Comparison of ENCODE assay signal across 9 mouse cellular contexts in genomic region chr3:120473645-120474038, GRCm38 (mm10).
DNase-seq lines count a peak whose midpoint lies in the region; ATAC-seq lines count a peak whose summit lies in the region.
"Had no signal": no experiment of that assay in that cellular context is flagged by ENCODE, and none has a peak within 500 bp of the region (broad histone marks: within the 10 kb centered on the region; RNA-seq: fewer than 3 reads in every experiment).

No protein-coding gene starts in this region.

- ATAC-seq in kidney, embryonic 14.5 days (ENCODE audit: low FRiP score, low TSS enrichment): peak; percentile 73; the same call in 1 of the 2 replicates
- ATAC-seq in intestine, embryonic 16.5 days: peak; percentile 83

- H3K4me2 ChIP-seq in kidney, embryonic 14.5 days (replicated peaks; ENCODE audit: low read depth, low read length): no peak overlapping the region
- H3K4me2 ChIP-seq in intestine, embryonic 16.5 days (ENCODE audit: low read depth, low read length): no peak overlapping the region
- H3K4me2 ChIP-seq: liver, embryonic 15.5 days had no signal

- no peaks in the 10 kb centered on the region for H3K36me3 ChIP-seq in kidney, embryonic 14.5 days (ENCODE audit: control insufficient read depth, insufficient read depth, low read length)
- H3K36me3 ChIP-seq in intestine, embryonic 16.5 days (ENCODE audit: control insufficient read depth, insufficient read depth, low read length): no peaks in the 10 kb centered on the region
- H3K36me3 ChIP-seq: liver, embryonic 15.5 days had no signal

- no peaks in the 10 kb centered on the region for H3K27me3 ChIP-seq in kidney, embryonic 14.5 days (ENCODE audit: control insufficient read depth, insufficient read depth, low read length)
- H3K27me3 ChIP-seq in intestine, embryonic 16.5 days (replicated peaks; ENCODE audit: control insufficient read depth, insufficient read depth, low read length): no peaks in the 10 kb centered on the region
- H3K27me3 ChIP-seq: liver, embryonic 15.5 days had no signal

- no peak overlapping the region for H3K9ac ChIP-seq in kidney, embryonic 14.5 days (ENCODE audit: low read depth, low read length)
- no peak overlapping the region for H3K9ac ChIP-seq in intestine, embryonic 16.5 days (ENCODE audit: low read depth, low read length)
- H3K9ac ChIP-seq: liver, embryonic 15.5 days had no signal

- H3K4me1 ChIP-seq in kidney, embryonic 14.5 days (ENCODE audit: control insufficient read depth, insufficient read depth, low read length): no peaks in the 10 kb centered on the region; the same call in 1 of the 2 replicates
- no peaks in the 10 kb centered on the region for H3K4me1 ChIP-seq in intestine, embryonic 16.5 days (ENCODE audit: control insufficient read depth, insufficient read depth, low read length)
- H3K4me1 ChIP-seq: liver, embryonic 15.5 days had no signal

- DNase-seq in kidney, adult 18-20 months: no peak
- peak; percentile 30 to 33 for DNase-seq in cerebellum, adult 18-20 months
- DNase-seq in frontal cortex, postnatal 14 days (ENCODE audit: low spot score in 2 of 2): peak; percentile 22
- DNase-seq in lung, postnatal 10 days: peak; percentile 71
- DNase-seq in right cerebral cortex, postnatal 25 days: peak; percentile 36
- DNase-seq in thymus, postnatal 10 days (ENCODE audit: low spot score in 2 of 2): no peak

- WGBS in kidney, embryonic 14.5 days: 57% methylated on average over 2 of the region's 2 CpGs
- 33% methylated on average over 2 of the region's 2 CpGs for WGBS in intestine, embryonic 16.5 days

- no peak overlapping the region for H3K4me3 ChIP-seq in kidney, embryonic 14.5 days (ENCODE audit: low read length)
- no peak overlapping the region for H3K4me3 ChIP-seq in intestine, embryonic 16.5 days (ENCODE audit: low read length)
- H3K4me3 ChIP-seq: liver, embryonic 15.5 days had no signal

- H3K9me3 ChIP-seq in kidney, embryonic 14.5 days (ENCODE audit: control insufficient read depth, low read length): no peaks in the 10 kb centered on the region
- no peaks in the 10 kb centered on the region for H3K9me3 ChIP-seq in intestine, embryonic 16.5 days (ENCODE audit: control insufficient read depth, low read length)
- H3K9me3 ChIP-seq: liver, embryonic 15.5 days had no signal

- H3K27ac ChIP-seq in kidney, embryonic 14.5 days (ENCODE audit: low read depth, low read length): no peak overlapping the region
- H3K27ac ChIP-seq in intestine, embryonic 16.5 days (ENCODE audit: low read length): no peak overlapping the region
- H3K27ac ChIP-seq: liver, embryonic 15.5 days had no signal

Comparison
In these comparisons a context has a peak if more than half of its experiments do, and no peak if none do; other contexts are left out.
1. DNase-seq: peak in cerebellum, adult 18-20 months (2 of 2), frontal cortex, postnatal 14 days (2 of 2), lung, postnatal 10 days (single experiment) and right cerebral cortex, postnatal 25 days (single experiment); none in kidney, adult 18-20 months (single experiment) and thymus, postnatal 10 days (0 of 2).